26 mouse cellular contexts compared by ENCODE assay signal in the genomic region with DNA sequence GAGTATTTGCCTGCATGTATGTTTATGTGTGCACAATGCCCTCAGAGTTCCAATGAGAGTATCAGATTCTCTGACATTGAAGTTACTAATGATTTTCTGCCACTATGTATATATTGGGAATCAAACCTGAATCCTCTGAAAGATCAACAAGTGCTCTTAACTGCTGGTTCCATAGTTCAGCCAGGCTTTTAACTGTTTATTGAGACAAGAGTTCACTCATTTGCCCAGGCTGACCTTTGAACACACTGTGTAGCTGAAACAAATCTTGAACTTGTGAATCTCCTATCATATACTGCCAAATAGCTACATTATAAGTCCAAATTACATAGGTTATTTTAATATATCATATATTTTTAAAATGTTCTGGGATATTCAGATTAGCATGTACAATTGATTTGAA. TPM values are rescaled to one million over a fixed set of nuclear protein-coding genes. Genes with fewer than 3 reads are reported as not detected.
"Had no signal": no experiment of that assay in that cellular context is flagged by ENCODE, and none has a peak within 500 bp of the region (broad histone marks: within the 10 kb centered on the region; RNA-seq: fewer than 3 reads in every experiment).

No protein-coding gene starts in this region.

- H3K27me3 ChIP-seq: midbrain, embryonic 12.5 days; neural tube, embryonic 13.5 days; neural tube, embryonic 15.5 days had no signal

- H3K4me1 ChIP-seq: midbrain, embryonic 10.5 days; midbrain, embryonic 12.5 days; neural tube, embryonic 13.5 days; neural tube, embryonic 15.5 days had no signal

- DNase-seq: lung, embryonic 14.5 days; lung, postnatal 10 days; lung, postnatal 4 days; midbrain, embryonic 14.5 days; retina, postnatal 1 day; right cerebral cortex, adult 18-20 months; right cerebral cortex, postnatal 25 days; right cerebral cortex, postnatal 4 days; spleen, adult 18-20 months; thymus, adult 18-20 months; thymus, postnatal 14 days; thymus, postnatal 36 days had no signal

- H3K36me3 ChIP-seq: midbrain, embryonic 10.5 days; midbrain, embryonic 12.5 days; neural tube, embryonic 13.5 days; neural tube, embryonic 15.5 days had no signal

- H3K4me3 ChIP-seq: midbrain, embryonic 10.5 days; midbrain, embryonic 12.5 days; myocyte; neural tube, embryonic 13.5 days; neural tube, embryonic 15.5 days had no signal

- H3K9ac ChIP-seq: lung, embryonic 14.5 days; midbrain, embryonic 12.5 days; neural tube, embryonic 13.5 days; neural tube, embryonic 15.5 days had no signal

- ATAC-seq: midbrain, embryonic 16.5 days had no signal

- H3K4me2 ChIP-seq: lung, embryonic 14.5 days; midbrain, embryonic 12.5 days; neural tube, embryonic 13.5 days; neural tube, embryonic 15.5 days had no signal

- H3K27ac ChIP-seq: midbrain, embryonic 10.5 days; midbrain, embryonic 12.5 days; neural tube, embryonic 13.5 days; neural tube, embryonic 15.5 days had no signal

- H3K9me3 ChIP-seq: midbrain, embryonic 10.5 days; midbrain, embryonic 12.5 days; neural tube, embryonic 13.5 days; neural tube, embryonic 15.5 days had no signal

RNA-seq across cellular contexts. Expression of gene Olfr622, which starts 5.7 kb away (rescaled TPM):
- total RNA-seq: megakaryocyte, adult 5-6 weeks; megakaryocyte-erythroid progenitor cell, adult 5-6 weeks had no signal
- polyA plus RNA-seq: lung, embryonic 14.5 days; lung, embryonic 16.5 days; midbrain, embryonic 10.5 days; midbrain, embryonic 12.5 days; midbrain, embryonic 14.5 days; midbrain, embryonic 16.5 days; myocyte; neural tube, embryonic 11.5 days; neural tube, embryonic 13.5 days; neural tube, embryonic 15.5 days; small intestine, adult 2 months; stomach, embryonic 14.5 days; stomach, embryonic 16.5 days; thymus, postnatal 0 days had no signal

RNA-seq across cellular contexts. Expression of gene Olfr620, which starts 24.5 kb away (rescaled TPM):
- total RNA-seq: megakaryocyte, adult 5-6 weeks; megakaryocyte-erythroid progenitor cell, adult 5-6 weeks had no signal
- polyA plus RNA-seq: lung, embryonic 14.5 days; lung, embryonic 16.5 days; midbrain, embryonic 10.5 days; midbrain, embryonic 12.5 days; midbrain, embryonic 14.5 days; midbrain, embryonic 16.5 days; myocyte; neural tube, embryonic 11.5 days; neural tube, embryonic 13.5 days; neural tube, embryonic 15.5 days; small intestine, adult 2 months; stomach, embryonic 14.5 days; stomach, embryonic 16.5 days; thymus, postnatal 0 days had no signal

RNA-seq across cellular contexts. Expression of gene Olfr623, which starts 26.7 kb away (rescaled TPM):
- total RNA-seq: megakaryocyte, adult 5-6 weeks; megakaryocyte-erythroid progenitor cell, adult 5-6 weeks had no signal
- polyA plus RNA-seq: lung, embryonic 14.5 days; lung, embryonic 16.5 days; midbrain, embryonic 10.5 days; midbrain, embryonic 12.5 days; midbrain, embryonic 14.5 days; midbrain, embryonic 16.5 days; myocyte; neural tube, embryonic 11.5 days; neural tube, embryonic 13.5 days; neural tube, embryonic 15.5 days; small intestine, adult 2 months; stomach, embryonic 14.5 days; stomach, embryonic 16.5 days; thymus, postnatal 0 days had no signal

RNA-seq across cellular contexts. Expression of gene Olfr624, which starts 34.2 kb away (rescaled TPM):
- total RNA-seq: megakaryocyte-erythroid progenitor cell, adult 5-6 weeks had no signal
- polyA plus RNA-seq: midbrain, embryonic 12.5 days; midbrain, embryonic 14.5 days; midbrain, embryonic 16.5 days; myocyte; small intestine, adult 2 months; thymus, postnatal 0 days had no signal

RNA-seq across cellular contexts. Expression of gene Olfr619, which starts 36.4 kb away (rescaled TPM):
- total RNA-seq: megakaryocyte, adult 5-6 weeks; megakaryocyte-erythroid progenitor cell, adult 5-6 weeks had no signal
- polyA plus RNA-seq: lung, embryonic 14.5 days; lung, embryonic 16.5 days; midbrain, embryonic 10.5 days; midbrain, embryonic 12.5 days; midbrain, embryonic 14.5 days; midbrain, embryonic 16.5 days; myocyte; neural tube, embryonic 11.5 days; neural tube, embryonic 13.5 days; neural tube, embryonic 15.5 days; small intestine, adult 2 months; stomach, embryonic 14.5 days; stomach, embryonic 16.5 days; thymus, postnatal 0 days had no signal
